Mouse (Mus musculus): Measurements from ENCODE around the gene Kcnj14.

DNA sequence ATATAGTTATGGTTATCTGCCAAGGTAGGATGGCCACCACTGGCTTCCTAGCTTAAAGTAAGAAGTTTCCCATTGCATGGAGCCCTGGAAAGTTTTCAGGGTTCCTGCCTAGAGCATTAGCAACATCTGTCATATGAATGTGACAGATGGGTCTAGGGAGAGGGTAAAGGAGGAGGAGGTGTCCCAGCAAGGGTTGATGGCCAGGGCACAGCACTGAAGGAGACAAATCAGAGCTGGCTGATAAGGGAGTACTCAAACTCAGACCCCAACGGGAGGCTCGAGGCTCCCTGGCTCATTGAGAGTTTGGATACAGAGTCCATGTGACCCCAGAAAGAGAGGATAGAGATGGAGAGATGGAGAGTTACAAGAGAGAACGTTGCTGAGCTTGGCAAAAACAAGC is 26.1 kb upstream of the Kcnj14 start:
- TF ChIP-seq CTCF (IDR thresholded peaks at IDR 0.05) (no peak), EP300 (IDR thresholded peaks at IDR 0.05) (no peak)

All from lung, postnatal 0 days (tissue).